Mouse (Mus musculus) forebrain, embryonic 11.5 days (tissue): ENCODE measurements at regions not wholly inside any gene's neighbourhood (a gene's known extent, or its start where the extent isn't known, plus 50 kb on each side); places are given as distances from the start of the nearest gene placed in this dataset.
"Not testable (repeated sequence)": the region's sequence is repeated elsewhere in the genome, so short reads cannot be mapped to it uniquely, and the experiment has no call there.

ENCODE experiments used
- ATAC-seq: fragments of 200-750 bp; cut with Nextera tagmentation; replicated peaks from 2 replicates; pipeline ENCODE4 v1.8.0; 2017; ENCODE audit warnings: moderate TSS enrichment; ENCODE audit not compliant: low FRiP score
- DNase-seq: peaks from one replicate; pipeline ENCODE4 v3.0.0-alpha.2; 2017; ENCODE audit warnings: low spot score
- H3K27ac ChIP-seq: fragments of 300-500 bp; sonication (generic); 2 replicates; pipeline ENCODE4 v1.5.1; 2014; ENCODE audit warnings: low read depth, low read length
- H3K27me3 ChIP-seq: fragments of 300-500 bp; sonication (generic); 2 replicates; pipeline ENCODE4 v1.6.1; 2014; ENCODE audit warnings: mild to moderate bottlenecking, low read length, mixed read lengths; ENCODE audit not compliant: control insufficient read depth, insufficient read depth
- H3K36me3 ChIP-seq: fragments of 300-500 bp; sonication (generic); 2 replicates; pipeline ENCODE4 v1.6.1; 2014; ENCODE audit warnings: mild to moderate bottlenecking, low read length, moderate library complexity, mixed read lengths; ENCODE audit not compliant: control insufficient read depth, insufficient read depth
- H3K4me1 ChIP-seq: fragments of 300-500 bp; sonication (generic); replicated peaks from 2 replicates; pipeline ENCODE4 v1.6.1; 2014; ENCODE audit warnings: low read length, mixed read lengths; ENCODE audit not compliant: control insufficient read depth, insufficient read depth
- H3K4me2 ChIP-seq: fragments of 300-500 bp; sonication (generic); 2 replicates; pipeline ENCODE4 v1.6.1; 2014; ENCODE audit warnings: low read depth, mild to moderate bottlenecking, low read length, moderate library complexity, mixed read lengths; ENCODE audit not compliant: severe bottlenecking
- H3K4me3 ChIP-seq: fragments of 300-500 bp; sonication (generic); 2 replicates; pipeline ENCODE4 v1.5.1; 2014; ENCODE audit warnings: low read depth, low read length
- H3K9ac ChIP-seq: fragments of 300-500 bp; sonication (generic); 2 replicates; pipeline ENCODE4 v1.6.1; 2014; ENCODE audit warnings: low read length
- H3K9me3 ChIP-seq: fragments of 300-500 bp; sonication (generic); 2 replicates; pipeline ENCODE4 v1.6.1; 2016; ENCODE audit warnings: low read length, mixed read lengths; ENCODE audit not compliant: control insufficient read depth
- WGBS: fragments of 180-500 bp; shearing (Covaris S2); extraction: QIAGEN DNeasy Blood & Tissue Kit; methylation state at CpG from one replicate; pipeline ENCODE4 v1.1.7; 2014; 5-methylcytosine and 5-hydroxymethylcytosine counted together

- H3K36me3 ChIP-seq = no peaks in the 10 kb centered on the region
- ATAC-seq = no peak
- H3K27me3 ChIP-seq = no peaks in the 10 kb centered on the region
These were observed 51.7 kb upstream of the Fam174b start for GRCm38 (mm10) chr7:73688451-73688850.

GRCm38 (mm10) chr7:73686245-73686644 is 53.9 kb upstream of the Fam174b start:
- H3K4me3 ChIP-seq, H3K36me3 ChIP-seq, H3K9me3 ChIP-seq, H3K4me1 ChIP-seq, H3K27me3 ChIP-seq, H3K27ac ChIP-seq, DNase-seq, H3K9ac ChIP-seq, ATAC-seq, H3K4me2 ChIP-seq: not testable (repeated sequence)
- 95% methylated on average over 16 of the region's 17 CpGs for WGBS

More at GRCm38 (mm10) chr7:73688451-73688850, 51.7 kb upstream of the Fam174b start:
- Histone ChIP-seq H3K9me3 (no peaks in the 10 kb centered on the region), H3K4me1 (no peaks in the 10 kb centered on the region), H3K27ac (no peak overlapping the region), H3K9ac (no peak overlapping the region), H3K4me2 (no peak overlapping the region), H3K4me3 (no peak overlapping the region)
- 88% methylated on average over 7 of the region's 7 CpGs for WGBS
- DNase-seq = no peak

- Histone ChIP-seq H3K4me2 (no peak overlapping the region), H3K9ac (no peak overlapping the region), H3K36me3 (no peaks in the 10 kb centered on the region), H3K4me1 (no peaks in the 10 kb centered on the region), H3K4me3 (no peak overlapping the region), H3K9me3 (no peaks in the 10 kb centered on the region), H3K27me3 (no peaks in the 10 kb centered on the region), H3K27ac (no peak overlapping the region)
- DNase-seq (no peak), ATAC-seq (no peak)
- 47% methylated on average over 5 of the region's 5 CpGs for WGBS
These were observed 57.3 kb upstream of the Fam174b start for GRCm38 (mm10) chr7:73682756-73683155.

GRCm38 (mm10) chr7:73670598-73670997 is 69.5 kb upstream of the Fam174b start:
- WGBS = 72% methylated on average over 4 of the region's 4 CpGs
- Histone ChIP-seq H3K9ac (no peak overlapping the region), H3K4me2 (no peak overlapping the region), H3K27ac (no peak overlapping the region), H3K9me3 (no peaks in the 10 kb centered on the region), H3K4me3 (no peak overlapping the region), H3K27me3 (no peaks in the 10 kb centered on the region), H3K36me3 (no peaks in the 10 kb centered on the region), H3K4me1 (no peaks in the 10 kb centered on the region)
- ATAC-seq = no peak
- DNase-seq = no peak

GRCm38 (mm10) chr7:73668791-73669190 is 71.3 kb upstream of the Fam174b start:
- ATAC-seq = no peak
- no peaks in the 10 kb centered on the region for H3K9me3 ChIP-seq
- H3K27ac ChIP-seq = no peak overlapping the region
- no peaks in the 10 kb centered on the region for H3K36me3 ChIP-seq
- no peak overlapping the region for H3K4me2 ChIP-seq
- WGBS = 87% methylated on average over 2 of the region's 2 CpGs
- H3K27me3 ChIP-seq = no peaks in the 10 kb centered on the region
- H3K4me3 ChIP-seq = no peak overlapping the region
- no peak for DNase-seq
- no peak overlapping the region for H3K9ac ChIP-seq
- no peaks in the 10 kb centered on the region for H3K4me1 ChIP-seq

- WGBS = 78% methylated on average over 14 of the region's 14 CpGs
- Histone ChIP-seq H3K27me3 (no peaks in the 10 kb centered on the region), H3K36me3 (no peaks in the 10 kb centered on the region), H3K4me3 (no peak overlapping the region), H3K27ac (no peak overlapping the region), H3K4me1 (no peaks in the 10 kb centered on the region), H3K9ac (no peak overlapping the region), H3K9me3 (no peaks in the 10 kb centered on the region), H3K4me2 (no peak overlapping the region)
- ATAC-seq (no peak), DNase-seq (no peak)
These were observed 73.0 kb upstream of the Fam174b start for GRCm38 (mm10) chr7:73666921-73667675.

- ATAC-seq = no peak
- Histone ChIP-seq H3K4me2 (no peak overlapping the region), H3K9ac (no peak overlapping the region), H3K27me3 (no peaks in the 10 kb centered on the region), H3K27ac (no peak overlapping the region), H3K9me3 (no peaks in the 10 kb centered on the region), H3K4me1 (no peaks in the 10 kb centered on the region), H3K4me3 (no peak overlapping the region), H3K36me3 (no peaks in the 10 kb centered on the region)
- DNase-seq = no peak
- WGBS = 66% methylated on average over 6 of the region's 6 CpGs
These were observed 75.1 kb upstream of the Fam174b start for GRCm38 (mm10) chr7:73664962-73665361.

GRCm38 (mm10) chr7:73662536-73662935 is 77.6 kb upstream of the Fam174b start:
- no peak overlapping the region for H3K9ac ChIP-seq
- H3K4me3 ChIP-seq = no peak overlapping the region
- DNase-seq (peak; percentile 21), ATAC-seq (no peak)
- no peaks in the 10 kb centered on the region for H3K4me1 ChIP-seq
- no peak overlapping the region for H3K4me2 ChIP-seq
- 85% methylated on average over 9 of the region's 9 CpGs for WGBS
- no peaks in the 10 kb centered on the region for H3K36me3 ChIP-seq
- no peaks in the 10 kb centered on the region for H3K27me3 ChIP-seq
- H3K27ac ChIP-seq = no peak overlapping the region
- H3K9me3 ChIP-seq = no peaks in the 10 kb centered on the region

GRCm38 (mm10) chr7:73661901-73662300 is 78.2 kb upstream of the Fam174b start:
- Histone ChIP-seq H3K9me3 (no peaks in the 10 kb centered on the region), H3K27me3 (no peaks in the 10 kb centered on the region), H3K36me3 (no peaks in the 10 kb centered on the region), H3K9ac (no peak overlapping the region), H3K4me1 (no peaks in the 10 kb centered on the region), H3K27ac (no peak overlapping the region), H3K4me2 (no peak overlapping the region), H3K4me3 (no peak overlapping the region)
- ATAC-seq (no peak), DNase-seq (no peak)
- WGBS = 93% methylated on average over 3 of the region's 3 CpGs
